Mouse (Mus musculus) lung, adult 2 months (tissue): ENCODE results near the gene Prps1l1.

ENCODE experiments used
- CTCF ChIP-seq: fragments of 200-500 bp; IDR thresholded peaks from 2 replicates; pipeline ENCODE4 v1.5.1; 2011; ENCODE audit warnings: mild to moderate bottlenecking, low read length, control low read depth; ENCODE audit not compliant: insufficient read depth
- POLR2A ChIP-seq: fragments of 200-500 bp; IDR thresholded peaks from 2 replicates; pipeline ENCODE4 v1.6.1; 2011; ENCODE audit warnings: low read depth, mild to moderate bottlenecking, control low read depth, low read length, borderline replicate concordance; ENCODE audit errors: extremely low read depth

- TF ChIP-seq CTCF (no peak), POLR2A (no peak)
These were observed 23.3 kb downstream of the Prps1l1 start for GRCm38 (mm10) chr12:35007851-35008250.
